Mouse (Mus musculus) forebrain, embryonic 12.5 days (tissue): ENCODE results near the gene Arid3b. TPM values are rescaled to one million over a fixed set of nuclear protein-coding genes. Genes with fewer than 3 reads are reported as not detected.
A peak's percentile ranks its signal among the peaks of the same experiment; 100 is the strongest.

Source experiments
- ATAC-seq: fragments of 200-750 bp; cut with Nextera tagmentation; 2 replicates; pipeline ENCODE4 v1.8.0; 2017; ENCODE audit warnings: moderate TSS enrichment; ENCODE audit not compliant: low FRiP score
- H3K27ac ChIP-seq: fragments of 300-500 bp; sonication (generic); 2 replicates; pipeline ENCODE4 v1.5.1; 2016; ENCODE audit warnings: mild to moderate bottlenecking
- H3K27me3 ChIP-seq: fragments of 300-500 bp; sonication (generic); 2 replicates; pipeline ENCODE4 v1.6.1; 2016; ENCODE audit warnings: mild to moderate bottlenecking
- H3K36me3 ChIP-seq: fragments of 300-500 bp; sonication (generic); replicated peaks from 2 replicates; pipeline ENCODE4 v1.6.1; 2016; ENCODE audit warnings: mild to moderate bottlenecking
- H3K4me1 ChIP-seq: fragments of 300-500 bp; sonication (generic); 2 replicates; pipeline ENCODE4 v1.6.1; 2016
- H3K4me2 ChIP-seq: fragments of 300-500 bp; sonication (generic); 2 replicates; pipeline ENCODE4 v1.6.1; 2016; ENCODE audit warnings: mild to moderate bottlenecking, moderate library complexity
- H3K4me3 ChIP-seq: fragments of 300-500 bp; sonication (generic); replicated peaks from 2 replicates; pipeline ENCODE4 v1.5.1; 2016; ENCODE audit warnings: mild to moderate bottlenecking
- H3K9ac ChIP-seq: fragments of 300-500 bp; sonication (generic); 2 replicates; pipeline ENCODE4 v1.6.1; 2016; ENCODE audit warnings: mild to moderate bottlenecking
- H3K9me3 ChIP-seq: fragments of 300-500 bp; sonication (generic); 2 replicates; pipeline ENCODE4 v1.6.1; 2016
- WGBS: fragments of 180-500 bp; shearing (Covaris S2); methylation state at CpG from one replicate; pipeline ENCODE4 v1.1.7; 2016; 5-methylcytosine and 5-hydroxymethylcytosine counted together
- polyA plus RNA-seq: library from polyadenylated mRNA; unstranded; fragments of >200 nt; fragmentation: Nextera tagmentation; extraction: Ambion mirVana; gene quantifications from 2 replicates; pipeline ENCODE4 v1.2.1, GENCODE M21; 2016

Arid3b gene
- polyA plus RNA-seq, 1 experiment from 2014 or later, result 20.6 TPM

GRCm38 (mm10) chr9:57861951-57862471 lies 25.4 kb upstream of the Arid3b start:
- Histone ChIP-seq H3K4me3 (no peak overlapping the region), H3K9me3 (no peaks in the 10 kb centered on the region), H3K36me3 (no peaks in the 10 kb centered on the region), H3K27ac (peak overlapping the region; percentile 70), H3K27me3 (no peaks in the 10 kb centered on the region; the same call in 1 of the 2 replicates), H3K9ac (0 out of 2 replicates have a peak overlapping the region, but pooled peaks have one; percentile 12), H3K4me2 (peak overlapping the region; percentile 27), H3K4me1 (peaks cover 10% of the 10 kb centered on the region; the same call in 1 of the 2 replicates)
- peak; percentile 81 for ATAC-seq
- 22% methylated on average over 9 of the region's 9 CpGs for WGBS

DNA sequence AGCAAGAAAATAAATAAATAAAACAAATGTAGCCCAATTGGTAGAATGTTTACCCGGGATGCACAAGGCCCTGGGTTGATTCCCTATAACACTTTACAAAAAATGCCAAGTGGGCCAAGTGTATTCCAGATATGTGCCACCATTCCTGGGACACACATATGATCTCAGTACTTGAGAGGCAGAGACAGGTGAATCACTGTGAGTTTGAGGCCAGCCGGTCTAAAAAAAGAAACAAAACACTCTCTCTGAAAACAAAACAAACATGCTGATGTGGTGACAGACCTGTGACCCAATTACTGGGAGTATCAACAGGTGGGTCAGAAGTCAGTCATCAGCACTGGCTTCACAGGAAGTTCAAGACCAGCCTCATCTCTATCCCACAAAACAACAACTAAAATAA lies 19.9 kb upstream of the Arid3b start:
- H3K27ac ChIP-seq, result no peak overlapping the region
- H3K4me1 ChIP-seq, result peaks cover 1% of the 10 kb centered on the region; the same call in 1 of the 2 replicates
- no peaks in the 10 kb centered on the region; the same call in 1 of the 2 replicates for H3K27me3 ChIP-seq
- no peak overlapping the region for H3K4me2 ChIP-seq
- H3K9me3 ChIP-seq, result no peaks in the 10 kb centered on the region
- WGBS, result 84% methylated on average over 2 of the region's 2 CpGs
- H3K4me3 ChIP-seq, result no peak overlapping the region
- no peak overlapping the region for H3K9ac ChIP-seq
- no peak for ATAC-seq
- H3K36me3 ChIP-seq, result no peaks in the 10 kb centered on the region

DNA sequence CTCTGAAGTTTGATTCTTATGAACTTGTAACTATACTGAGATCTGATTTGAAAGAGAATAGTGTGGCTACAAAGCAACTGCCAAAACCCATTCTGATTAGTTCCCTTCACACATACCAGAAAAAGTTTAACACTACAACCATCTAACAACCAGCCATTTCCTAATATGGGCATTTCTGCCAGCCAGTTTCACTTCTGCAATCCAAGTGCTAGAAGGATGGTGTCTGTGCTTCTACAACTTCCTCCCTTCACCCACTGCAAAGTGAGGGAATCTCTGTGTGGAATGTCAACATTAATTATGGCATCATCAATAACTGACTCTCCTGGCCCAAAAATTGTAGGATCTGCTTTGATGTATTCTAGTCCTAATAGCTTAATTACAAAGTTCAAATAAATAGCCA lies 17.7 kb upstream of the Arid3b start:
- H3K9me3 ChIP-seq, result no peaks in the 10 kb centered on the region
- no peaks in the 10 kb centered on the region for H3K36me3 ChIP-seq
- no peak overlapping the region for H3K9ac ChIP-seq
- no peaks in the 10 kb centered on the region; the same call in 1 of the 2 replicates for H3K27me3 ChIP-seq
- no peak overlapping the region for H3K27ac ChIP-seq
- no peak for ATAC-seq
- no peak overlapping the region for H3K4me2 ChIP-seq
- no peaks in the 10 kb centered on the region for H3K4me1 ChIP-seq
- H3K4me3 ChIP-seq, result no peak overlapping the region

GRCm38 (mm10) chr9:57839032-57839431 lies 2.4 kb upstream of the Arid3b start:
- H3K36me3 ChIP-seq, result no peaks in the 10 kb centered on the region
- no peaks in the 10 kb centered on the region for H3K9me3 ChIP-seq
- H3K4me2 ChIP-seq, result no peak overlapping the region
- H3K4me3 ChIP-seq, result no peak overlapping the region
- no peak for ATAC-seq
- peaks cover 23% of the 10 kb centered on the region for H3K4me1 ChIP-seq
- peaks cover 5% of the 10 kb centered on the region for H3K27me3 ChIP-seq
- no peak overlapping the region for H3K9ac ChIP-seq
- H3K27ac ChIP-seq, result no peak overlapping the region
- 91% methylated on average over 2 of the region's 2 CpGs for WGBS

- Histone ChIP-seq H3K9ac (peak overlapping the region; percentile 82), H3K27ac (peak overlapping the region; percentile 85), H3K4me3 (peak overlapping the region; percentile 80), H3K9me3 (no peaks in the 10 kb centered on the region), H3K4me2 (peak overlapping the region; percentile 68), H3K36me3 (peaks cover 7% of the 10 kb centered on the region; the same call in 1 of the 2 replicates), H3K4me1 (peaks cover 51% of the 10 kb centered on the region), H3K27me3 (peaks cover 13% of the 10 kb centered on the region)
- under 1% methylated on average over 22 of the region's 22 CpGs for WGBS
- ATAC-seq, result no peak; the same call in 1 of the 2 replicates
Measured at GRCm38 (mm10) chr9:57835841-57836514, 615 bp downstream of the Arid3b start.

GRCm38 (mm10) chr9:57834629-57835417 lies 1.8 kb downstream of the Arid3b start:
- H3K4me2 ChIP-seq, result peak overlapping the region; percentile 68
- peaks cover 62% of the 10 kb centered on the region for H3K4me1 ChIP-seq
- no peak overlapping the region for H3K27ac ChIP-seq
- WGBS, result 9% methylated on average over 11 of the region's 11 CpGs
- peak overlapping the region; percentile 21; the same call in 1 of the 2 replicates for H3K4me3 ChIP-seq
- peaks cover 7% of the 10 kb centered on the region; the same call in 1 of the 2 replicates for H3K36me3 ChIP-seq
- peak overlapping the region; percentile 33; the same call in 1 of the 2 replicates for H3K9ac ChIP-seq
- no peak for ATAC-seq
- no peaks in the 10 kb centered on the region for H3K9me3 ChIP-seq
- peaks cover 15% of the 10 kb centered on the region; the same call in 1 of the 2 replicates for H3K27me3 ChIP-seq

- Histone ChIP-seq H3K4me2 (no peak overlapping the region), H3K4me1 (peaks cover 71% of the 10 kb centered on the region), H3K9ac (no peak overlapping the region), H3K4me3 (no peak overlapping the region), H3K36me3 (peaks cover 7% of the 10 kb centered on the region; the same call in 1 of the 2 replicates), H3K27me3 (peaks cover 18% of the 10 kb centered on the region), H3K27ac (no peak overlapping the region), H3K9me3 (no peaks in the 10 kb centered on the region)
- 83% methylated on average over 9 of the region's 9 CpGs for WGBS
- ATAC-seq, result no peak
Measured at GRCm38 (mm10) chr9:57833762-57834471, 2.7 kb downstream of the Arid3b start.

DNA sequence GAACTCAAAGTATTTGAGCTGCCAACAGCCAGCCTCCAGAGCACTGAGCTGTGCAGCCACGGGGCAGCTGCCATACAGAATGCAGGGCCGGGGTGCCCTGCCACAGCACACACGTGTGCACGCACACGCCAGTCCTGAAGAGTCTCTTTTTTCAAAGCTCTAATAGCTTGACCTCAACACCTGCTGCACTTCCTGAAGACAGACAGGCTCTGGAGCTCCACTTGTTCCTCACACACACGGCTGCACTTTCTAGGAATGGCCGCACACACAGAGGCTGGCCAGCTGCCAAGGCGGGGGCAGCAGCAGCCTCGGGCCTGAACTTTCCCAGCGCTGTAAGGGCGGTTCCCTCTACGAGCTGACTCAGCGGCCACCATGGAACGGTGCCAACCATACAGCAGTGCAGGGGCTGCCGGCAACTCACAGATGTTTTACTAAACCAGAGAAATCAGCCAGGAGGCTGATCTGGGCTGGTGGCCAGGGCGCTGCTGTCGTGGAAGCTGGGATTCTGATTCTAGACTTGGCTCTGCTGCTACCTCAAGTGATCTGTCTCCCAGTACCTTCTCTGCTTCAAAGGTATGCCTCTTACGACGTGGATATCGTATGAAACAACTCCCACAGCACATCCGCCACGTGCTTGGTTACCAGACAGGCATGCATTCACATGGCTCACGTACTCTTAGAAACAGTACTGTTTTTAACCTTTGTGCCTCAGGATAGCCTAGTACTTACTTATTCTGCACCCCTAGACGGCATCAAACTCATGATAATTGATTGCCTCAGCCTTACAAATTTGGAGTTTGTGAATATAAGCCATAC lies 5.1 kb downstream of the Arid3b start:
- Histone ChIP-seq H3K27me3 (peaks cover 19% of the 10 kb centered on the region), H3K9ac (0 out of 2 replicates have a peak overlapping the region, but pooled peaks have one; percentile 2), H3K4me1 (peaks cover 68% of the 10 kb centered on the region), H3K9me3 (no peaks in the 10 kb centered on the region), H3K4me2 (peak overlapping the region; percentile 46), H3K4me3 (peak overlapping the region; percentile 18), H3K36me3 (peaks cover 7% of the 10 kb centered on the region; the same call in 1 of the 2 replicates), H3K27ac (peak overlapping the region; percentile 73)
- peak; percentile 92 for ATAC-seq
- WGBS, result 18% methylated on average over 24 of the region's 24 CpGs

DNA sequence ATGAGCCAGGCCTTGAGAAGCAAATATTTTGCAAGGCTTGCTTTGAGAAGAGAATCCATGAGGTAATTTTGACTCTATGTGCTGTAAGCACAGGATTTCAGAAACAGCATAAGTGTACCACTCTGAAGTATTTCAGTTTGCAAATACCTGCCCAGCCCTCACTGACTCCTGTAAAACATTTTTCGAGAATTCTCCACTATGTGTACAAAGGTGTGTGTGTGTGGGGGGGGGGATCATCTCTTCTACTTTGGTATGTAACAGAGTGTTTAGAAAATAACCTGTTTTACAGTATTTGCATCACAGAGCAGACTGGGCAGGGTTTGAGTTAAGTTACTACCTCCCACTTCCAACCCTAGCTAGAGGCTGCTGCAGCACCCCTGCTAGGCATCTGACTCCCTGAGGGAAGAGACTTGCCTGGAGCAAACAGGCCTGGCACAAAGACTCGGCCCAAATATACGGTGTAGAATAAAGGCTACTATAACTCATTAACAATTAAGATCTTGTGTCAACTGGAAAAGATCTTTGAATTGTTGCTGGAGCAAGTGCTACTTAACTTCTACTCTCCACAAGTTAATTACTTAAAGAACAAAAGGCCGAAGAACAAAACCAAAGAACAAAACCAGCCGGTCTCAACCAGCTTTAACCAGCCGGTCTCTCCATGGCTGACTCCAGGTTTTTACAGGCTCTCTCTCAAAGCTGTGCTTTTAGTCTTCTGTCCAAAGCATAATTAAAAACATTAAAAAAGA lies 6.6 kb downstream of the Arid3b start:
- WGBS, result 19% methylated on average over 6 of the region's 6 CpGs
- peaks cover 11% of the 10 kb centered on the region; the same call in 1 of the 2 replicates for H3K36me3 ChIP-seq
- H3K9ac ChIP-seq, result peak overlapping the region; percentile 25; the same call in 1 of the 2 replicates
- H3K4me1 ChIP-seq, result peaks cover 59% of the 10 kb centered on the region
- ATAC-seq, result no peak
- peak overlapping the region; percentile 46 for H3K4me2 ChIP-seq
- H3K27ac ChIP-seq, result no peak overlapping the region
- no peaks in the 10 kb centered on the region for H3K9me3 ChIP-seq
- no peak overlapping the region for H3K4me3 ChIP-seq
- peaks cover 19% of the 10 kb centered on the region for H3K27me3 ChIP-seq

- H3K4me1 ChIP-seq, result peaks cover 21% of the 10 kb centered on the region
- peaks cover 4% of the 10 kb centered on the region; the same call in 1 of the 2 replicates for H3K36me3 ChIP-seq
- ATAC-seq, result no peak
- no peak overlapping the region for H3K9ac ChIP-seq
- no peak overlapping the region for H3K4me3 ChIP-seq
- H3K9me3 ChIP-seq, result no peaks in the 10 kb centered on the region
- H3K27me3 ChIP-seq, result no peaks in the 10 kb centered on the region; the same call in 1 of the 2 replicates
- 97% methylated on average over 1 of the region's 1 CpGs for WGBS
- no peak overlapping the region for H3K27ac ChIP-seq
- no peak overlapping the region for H3K4me2 ChIP-seq
Measured at GRCm38 (mm10) chr9:57823397-57823796, 13.2 kb downstream of the Arid3b start.
